Mouse (Mus musculus) liver, adult 2 months (tissue): Measurements from ENCODE around the gene Gnl2.

Experiments
- CTCF ChIP-seq: fragments of 200-500 bp; IDR thresholded peaks from 2 replicates; pipeline ENCODE4 v1.5.1; 2011; ENCODE audit warnings: low read depth, low read length, control low read depth
- POLR2A ChIP-seq: fragments of 200-500 bp; IDR thresholded peaks from 2 replicates; pipeline ENCODE4 v1.6.1; 2011; ENCODE audit warnings: low read length, control low read depth; ENCODE audit not compliant: insufficient read depth; ENCODE audit errors: extremely low read depth

GRCm38 (mm10) chr4:124969219-124969848 lies 47.1 kb upstream of the Gnl2 start:
- TF ChIP-seq POLR2A = no peak
- TF ChIP-seq CTCF = no peak
